Mouse (Mus musculus) spleen, postnatal 4 days (tissue): Measurements from ENCODE around the gene Cnot2.

ENCODE experiments used
- DNase-seq, 2 experiments: peaks; one replicate each; pipeline ENCODE4 v3.0.0; 2022; ENCODE audit warnings: low spot score in 2 of 2

Gene Cnot2

GRCm38 (mm10) chr10:116480988-116481387 is 100.3 kb downstream of the Cnot2 start:
- DNase-seq = no peak

GRCm38 (mm10) chr10:116476559-116476958 is 104.8 kb downstream of the Cnot2 start:
- no peak for DNase-seq

- DNase-seq = no peak
Measured at GRCm38 (mm10) chr10:116475725-116476124, 105.6 kb downstream of the Cnot2 start.

GRCm38 (mm10) chr10:116473759-116474549 is 107.4 kb downstream of the Cnot2 start, which contains the start of gene Kcnmb4:
Gene Kcnmb4, minus strand, starts transcription at chr10:116473878.
- DNase-seq = peak in 1 of 2 experiments; percentile 62

GRCm38 (mm10) chr10:116473071-116473758 is 108.1 kb downstream of the Cnot2 start:
- DNase-seq = peak in 1 of 2 experiments; percentile 67

- DNase-seq = no peak
Measured at GRCm38 (mm10) chr10:116472579-116472978, 108.7 kb downstream of the Cnot2 start.

- no peak for DNase-seq
Measured at GRCm38 (mm10) chr10:116470306-116470925, 110.9 kb downstream of the Cnot2 start.

- no peak for DNase-seq
Measured at GRCm38 (mm10) chr10:116468094-116468493, 113.2 kb downstream of the Cnot2 start.

- no peak for DNase-seq
Measured at GRCm38 (mm10) chr10:116463753-116464345, 117.5 kb downstream of the Cnot2 start.

GRCm38 (mm10) chr10:116461443-116461842 is 119.9 kb downstream of the Cnot2 start:
- no peak for DNase-seq

GRCm38 (mm10) chr10:116458786-116459185 is 122.5 kb downstream of the Cnot2 start:
- DNase-seq = peak in 1 of 2 experiments; percentile 46

GRCm38 (mm10) chr10:116452771-116453170 is 128.5 kb downstream of the Cnot2 start:
- peak in 1 of 2 experiments; percentile 1 for DNase-seq

GRCm38 (mm10) chr10:116450621-116451020 is 130.7 kb downstream of the Cnot2 start:
- DNase-seq = peak in 1 of 2 experiments; percentile 10

GRCm38 (mm10) chr10:116448166-116448565 is 133.1 kb downstream of the Cnot2 start:
- peak in 1 of 2 experiments; percentile 5 for DNase-seq

- DNase-seq = no peak
Measured at GRCm38 (mm10) chr10:116447176-116447575, 134.1 kb downstream of the Cnot2 start.

GRCm38 (mm10) chr10:116446040-116446439 is 135.3 kb downstream of the Cnot2 start:
- peak in 1 of 2 experiments; percentile 9 for DNase-seq

GRCm38 (mm10) chr10:116444826-116445225 is 136.5 kb downstream of the Cnot2 start:
- no peak for DNase-seq

- no peak for DNase-seq
Measured at GRCm38 (mm10) chr10:116444371-116444770, 136.9 kb downstream of the Cnot2 start.

GRCm38 (mm10) chr10:116440946-116441345 is 140.4 kb downstream of the Cnot2 start:
- no peak for DNase-seq

- DNase-seq = no peak
Measured at GRCm38 (mm10) chr10:116440088-116440487, 141.2 kb downstream of the Cnot2 start.

- no peak for DNase-seq
Measured at GRCm38 (mm10) chr10:116435455-116435854, 145.9 kb downstream of the Cnot2 start.
